Mouse (Mus musculus) neural tube, embryonic 13.5 days (tissue): ENCODE measurements around the gene Vmp1. TPM values are rescaled to one million over a fixed set of nuclear protein-coding genes. Genes with fewer than 3 reads are reported as not detected.

ENCODE experiments used
- ATAC-seq: fragments of 200-750 bp; cut with Nextera tagmentation; 2 replicates; pipeline ENCODE4 v1.8.0; 2017; ENCODE audit warnings: low read depth, mild to moderate bottlenecking, moderate TSS enrichment, moderate library complexity
- H3K27ac ChIP-seq: fragments of 300-500 bp; sonication (generic); replicated peaks from 2 replicates; pipeline ENCODE4 v1.5.1; 2015; ENCODE audit warnings: moderate library complexity, mild to moderate bottlenecking, inconsistent platforms
- H3K27me3 ChIP-seq: fragments of 300-500 bp; sonication (generic); 2 replicates; pipeline ENCODE4 v1.6.1; 2015; ENCODE audit warnings: mild to moderate bottlenecking, inconsistent platforms
- H3K36me3 ChIP-seq: fragments of 300-500 bp; sonication (generic); 2 replicates; pipeline ENCODE4 v1.6.1; 2015; ENCODE audit warnings: mild to moderate bottlenecking, inconsistent platforms
- H3K4me1 ChIP-seq: fragments of 300-500 bp; sonication (generic); replicated peaks from 2 replicates; pipeline ENCODE4 v1.6.1; 2015; ENCODE audit warnings: inconsistent platforms
- H3K4me2 ChIP-seq: fragments of 300-500 bp; sonication (generic); 2 replicates; pipeline ENCODE4 v1.6.1; 2015; ENCODE audit warnings: inconsistent platforms, mild to moderate bottlenecking, moderate library complexity
- H3K4me3 ChIP-seq: fragments of 300-500 bp; sonication (generic); 2 replicates; pipeline ENCODE4 v1.5.1; 2015; ENCODE audit warnings: mild to moderate bottlenecking, inconsistent platforms
- H3K9ac ChIP-seq: fragments of 300-500 bp; sonication (generic); 2 replicates; pipeline ENCODE4 v1.6.1; 2015; ENCODE audit warnings: moderate library complexity, mild to moderate bottlenecking, inconsistent platforms
- H3K9me3 ChIP-seq: fragments of 300-500 bp; sonication (generic); 2 replicates; pipeline ENCODE4 v1.6.1; 2016; ENCODE audit warnings: inconsistent platforms
- WGBS: fragments of 180-500 bp; shearing (Covaris S2); methylation state at CpG from one replicate; pipeline ENCODE4 v1.1.7; 2015; 5-methylcytosine and 5-hydroxymethylcytosine counted together
- polyA plus RNA-seq: library from polyadenylated mRNA; unstranded; fragments of >200 nt; fragmentation: Nextera tagmentation; extraction: Ambion mirVana; gene quantifications from 2 replicates; pipeline ENCODE4 v1.2.1, GENCODE M21; 2015

Gene Vmp1
- polyA plus RNA-seq, 1 experiment from 2014 or later: 108 TPM

DNA sequence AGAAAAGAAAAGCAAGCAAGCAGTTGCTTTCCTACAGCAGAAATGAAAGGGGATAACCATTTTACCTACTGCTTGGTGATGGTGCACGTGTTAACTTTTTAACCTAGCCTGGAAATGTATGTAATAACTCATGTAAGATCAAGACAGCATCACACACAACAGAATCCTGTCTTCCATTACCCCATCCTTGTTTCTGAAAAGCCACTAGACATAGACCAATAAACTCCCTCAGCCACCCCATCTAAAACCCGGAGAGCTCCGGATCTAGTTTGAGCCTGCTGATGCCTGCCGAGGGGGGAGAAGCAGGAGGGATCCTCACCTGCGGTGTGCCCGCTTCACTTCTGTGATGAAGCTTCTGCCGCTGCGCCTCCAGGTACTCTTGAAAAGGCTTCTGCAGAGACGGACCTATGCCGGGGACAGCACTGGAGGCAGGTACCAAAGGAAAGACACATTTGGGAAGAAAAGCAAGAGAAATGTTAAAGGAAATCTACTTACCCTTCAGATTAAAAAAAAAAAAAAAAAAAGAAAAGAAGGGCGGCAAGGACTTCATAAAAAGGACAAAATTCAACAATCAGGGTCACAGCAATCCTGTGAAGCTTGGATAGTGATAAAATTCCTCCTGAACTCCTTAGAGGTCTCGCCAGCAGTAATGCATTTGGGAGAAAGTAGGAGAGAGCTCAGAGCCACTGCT is 97.3 kb downstream of the Vmp1 start:
- Histone ChIP-seq H3K9ac (0 out of 2 replicates have a peak overlapping the region, but pooled peaks have one; percentile 42), H3K4me3 (peak overlapping the region; percentile 13), H3K27ac (0 out of 2 replicates have a peak overlapping the region, but pooled peaks have one; percentile 33), H3K27me3 (no peaks in the 10 kb centered on the region), H3K9me3 (no peaks in the 10 kb centered on the region), H3K4me1 (peaks cover 11% of the 10 kb centered on the region; the same call in 1 of the 2 replicates), H3K36me3 (peaks cover 16% of the 10 kb centered on the region), H3K4me2 (peak overlapping the region; percentile 34)
- ATAC-seq: no peak
- WGBS: 31% methylated on average over 12 of the region's 12 CpGs

DNA sequence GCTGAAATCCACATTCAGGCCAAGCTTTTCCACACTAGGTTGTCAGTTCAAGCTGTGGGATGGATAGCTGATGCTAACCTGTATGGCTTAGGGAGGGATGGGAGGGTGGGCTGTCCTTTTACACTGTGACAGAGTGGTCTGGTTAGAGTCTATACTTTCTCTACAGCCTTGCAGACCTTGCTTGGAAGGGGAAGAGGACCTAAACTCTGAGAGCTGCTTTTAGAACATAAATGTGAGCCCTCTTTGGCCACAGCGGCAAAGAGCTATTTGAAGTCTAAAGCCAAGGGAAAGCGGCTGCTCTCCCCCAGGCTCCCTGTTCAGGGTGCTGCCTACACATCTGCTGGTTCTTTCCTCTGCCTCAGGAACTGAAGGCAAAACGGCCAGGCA is 98.0 kb downstream of the Vmp1 start:
- Histone ChIP-seq H3K27me3 (no peaks in the 10 kb centered on the region), H3K4me3 (no peak overlapping the region), H3K9me3 (no peaks in the 10 kb centered on the region), H3K36me3 (peaks cover 16% of the 10 kb centered on the region), H3K4me2 (no peak overlapping the region), H3K27ac (no peak overlapping the region), H3K9ac (no peak overlapping the region), H3K4me1 (peaks cover 11% of the 10 kb centered on the region; the same call in 1 of the 2 replicates)
- ATAC-seq: no peak
- WGBS: 53% methylated on average over 3 of the region's 3 CpGs

GRCm38 (mm10) chr11:86584898-86585597 is 98.6 kb downstream of the Vmp1 start:
- H3K4me1 ChIP-seq: peaks cover 11% of the 10 kb centered on the region; the same call in 1 of the 2 replicates
- 83% methylated on average over 7 of the region's 7 CpGs for WGBS
- no peak for ATAC-seq

GRCm38 (mm10) chr11:86583990-86584897 is 99.4 kb downstream of the Vmp1 start:
- 92% methylated on average over 14 of the region's 14 CpGs for WGBS
- no peak for ATAC-seq

More at GRCm38 (mm10) chr11:86584898-86585597, 98.6 kb downstream of the Vmp1 start:
- Histone ChIP-seq H3K4me2 (no peak overlapping the region), H3K27ac (no peak overlapping the region), H3K4me3 (no peak overlapping the region), H3K36me3 (peaks cover 16% of the 10 kb centered on the region), H3K27me3 (no peaks in the 10 kb centered on the region), H3K9ac (no peak overlapping the region), H3K9me3 (no peaks in the 10 kb centered on the region)

GRCm38 (mm10) chr11:86583313-86583825 is 100.3 kb downstream of the Vmp1 start:
- no peaks in the 10 kb centered on the region for H3K9me3 ChIP-seq
- H3K4me1 ChIP-seq: peaks cover 15% of the 10 kb centered on the region; the same call in 1 of the 2 replicates
- WGBS: 96% methylated on average over 3 of the region's 3 CpGs
- no peak overlapping the region for H3K9ac ChIP-seq
- peaks cover 16% of the 10 kb centered on the region for H3K36me3 ChIP-seq
- no peak overlapping the region for H3K4me2 ChIP-seq
- H3K4me3 ChIP-seq: no peak overlapping the region
- no peak overlapping the region for H3K27ac ChIP-seq
- no peaks in the 10 kb centered on the region for H3K27me3 ChIP-seq
- no peak for ATAC-seq

More at GRCm38 (mm10) chr11:86583990-86584897, 99.4 kb downstream of the Vmp1 start:
- H3K4me1 ChIP-seq: peaks cover 14% of the 10 kb centered on the region; the same call in 1 of the 2 replicates
- no peak overlapping the region for H3K9ac ChIP-seq
- H3K4me3 ChIP-seq: no peak overlapping the region
- H3K27me3 ChIP-seq: no peaks in the 10 kb centered on the region
- H3K27ac ChIP-seq: no peak overlapping the region
- H3K9me3 ChIP-seq: no peaks in the 10 kb centered on the region
- H3K4me2 ChIP-seq: no peak overlapping the region
- H3K36me3 ChIP-seq: peaks cover 16% of the 10 kb centered on the region

GRCm38 (mm10) chr11:86582543-86583260 is 100.9 kb downstream of the Vmp1 start:
- H3K36me3 ChIP-seq: peaks cover 16% of the 10 kb centered on the region
- peaks cover 12% of the 10 kb centered on the region; the same call in 1 of the 2 replicates for H3K4me1 ChIP-seq
- H3K27ac ChIP-seq: no peak overlapping the region
- H3K9me3 ChIP-seq: no peaks in the 10 kb centered on the region
- H3K9ac ChIP-seq: no peak overlapping the region
- no peak overlapping the region for H3K4me2 ChIP-seq
- ATAC-seq: no peak
- no peak overlapping the region for H3K4me3 ChIP-seq
- H3K27me3 ChIP-seq: no peaks in the 10 kb centered on the region
- 88% methylated on average over 7 of the region's 7 CpGs for WGBS

- Histone ChIP-seq H3K27ac (no peak overlapping the region), H3K27me3 (no peaks in the 10 kb centered on the region), H3K9me3 (no peaks in the 10 kb centered on the region), H3K4me3 (no peak overlapping the region), H3K36me3 (peaks cover 16% of the 10 kb centered on the region), H3K9ac (no peak overlapping the region), H3K4me2 (no peak overlapping the region), H3K4me1 (0 out of 2 replicates have a peak, but pooled peaks cover 6% of the 10 kb centered on the region)
- ATAC-seq: no peak
- WGBS: 92% methylated on average over 12 of the region's 12 CpGs
These were observed 101.6 kb downstream of the Vmp1 start for GRCm38 (mm10) chr11:86581943-86582542.

DNA sequence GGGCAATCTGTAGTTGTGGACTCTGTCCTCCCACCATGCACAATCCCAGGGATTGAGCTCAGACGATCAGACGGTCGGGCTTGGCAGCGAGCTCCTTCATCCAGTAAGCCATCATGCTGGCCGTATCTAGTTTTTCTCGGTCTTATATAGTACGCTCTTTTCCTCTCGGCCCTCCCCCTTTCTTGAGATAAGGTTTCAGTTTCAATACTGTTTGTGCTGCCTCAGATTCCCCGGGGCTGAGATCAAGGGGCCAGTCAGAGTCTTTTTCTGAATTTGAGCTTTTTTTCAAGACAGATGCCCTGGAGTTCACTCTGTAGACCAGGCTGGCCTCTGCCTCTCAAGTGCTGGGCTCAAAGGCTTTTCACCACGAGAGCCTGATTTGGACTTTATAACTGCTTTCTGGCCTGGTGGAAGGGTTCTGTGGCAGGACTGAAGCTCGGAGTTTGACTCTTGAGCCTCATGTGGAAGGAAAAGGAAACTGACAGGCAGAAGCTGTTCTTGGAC is 102.3 kb downstream of the Vmp1 start:
- peaks cover 4% of the 10 kb centered on the region; the same call in 1 of the 2 replicates for H3K4me1 ChIP-seq
- no peak overlapping the region for H3K4me2 ChIP-seq
- H3K27ac ChIP-seq: no peak overlapping the region
- no peaks in the 10 kb centered on the region for H3K27me3 ChIP-seq
- H3K36me3 ChIP-seq: peaks cover 16% of the 10 kb centered on the region
- no peaks in the 10 kb centered on the region for H3K9me3 ChIP-seq
- 68% methylated on average over 11 of the region's 11 CpGs for WGBS
- ATAC-seq: no peak
- no peak overlapping the region for H3K4me3 ChIP-seq
- no peak overlapping the region for H3K9ac ChIP-seq

DNA sequence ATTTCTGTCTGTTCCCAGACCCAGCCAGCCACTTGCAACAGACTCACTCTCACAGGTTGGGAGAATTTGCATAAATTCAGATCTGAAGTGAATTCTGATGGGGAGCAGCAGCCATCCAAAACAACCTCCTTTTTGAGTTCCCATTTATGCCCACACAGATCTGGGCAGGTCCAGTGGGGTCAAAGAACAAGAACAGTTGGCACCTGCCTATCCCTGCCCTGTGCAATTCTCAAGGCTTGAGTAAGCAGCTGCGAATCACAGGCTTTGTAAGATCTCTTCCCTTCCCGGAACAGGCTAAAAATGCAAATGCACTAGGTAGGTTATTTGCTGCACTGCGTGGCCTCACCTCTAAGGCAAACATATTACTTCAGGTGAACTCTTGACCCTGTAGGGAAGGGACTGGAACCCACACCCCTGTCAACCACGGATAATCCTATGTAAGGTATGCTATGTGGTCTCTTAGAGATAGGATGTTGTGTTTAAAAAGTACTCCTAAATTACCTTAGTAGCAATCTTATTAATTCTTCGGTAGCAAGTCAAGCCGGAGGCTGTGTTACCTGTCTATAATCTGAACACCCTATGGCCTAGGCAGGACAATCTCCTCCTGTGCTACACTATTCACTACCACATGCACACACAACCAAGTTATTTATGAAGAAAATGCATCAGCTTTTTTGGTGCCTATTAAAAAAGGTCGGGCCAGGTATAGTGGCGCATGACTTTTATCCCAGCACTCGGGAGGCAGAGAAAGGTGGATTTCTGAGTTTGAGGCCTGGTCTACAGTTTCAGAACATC is 103.1 kb downstream of the Vmp1 start:
- Histone ChIP-seq H3K9ac (no peak overlapping the region), H3K27me3 (no peaks in the 10 kb centered on the region), H3K27ac (no peak overlapping the region), H3K4me1 (peaks cover 4% of the 10 kb centered on the region; the same call in 1 of the 2 replicates), H3K9me3 (no peaks in the 10 kb centered on the region), H3K4me2 (no peak overlapping the region), H3K36me3 (peaks cover 15% of the 10 kb centered on the region), H3K4me3 (no peak overlapping the region)
- no peak for ATAC-seq
- WGBS: 87% methylated on average over 9 of the region's 9 CpGs

GRCm38 (mm10) chr11:86579731-86580318 is 103.8 kb downstream of the Vmp1 start:
- Histone ChIP-seq H3K9ac (no peak overlapping the region), H3K27ac (no peak overlapping the region), H3K4me2 (no peak overlapping the region), H3K4me3 (no peak overlapping the region), H3K27me3 (no peaks in the 10 kb centered on the region), H3K36me3 (peaks cover 9% of the 10 kb centered on the region; the same call in 1 of the 2 replicates), H3K9me3 (no peaks in the 10 kb centered on the region), H3K4me1 (peaks cover 4% of the 10 kb centered on the region; the same call in 1 of the 2 replicates)
- whole genome bisulfite sequencing: 86% methylated on average over 10 of the region's 10 CpGs
- ATAC-seq: no peak
